Mouse (Mus musculus) kidney, embryonic 16.5 days (tissue): Measurements from ENCODE around the gene Hist1h4j. TPM values are rescaled to one million over a fixed set of nuclear protein-coding genes. Genes with fewer than 3 reads are reported as not detected.
A peak's percentile ranks its signal among the peaks of the same experiment; 100 is the strongest.
"Not testable (repeated sequence)": the region's sequence is repeated elsewhere in the genome, so short reads cannot be mapped to it uniquely, and the experiment has no call there.

Experiments
- ATAC-seq: fragments of 200-750 bp; cut with Nextera tagmentation; 2 replicates; pipeline ENCODE4 v1.8.0; 2017; ENCODE audit warnings: moderate TSS enrichment; ENCODE audit not compliant: low FRiP score, low TSS enrichment
- H3K27ac ChIP-seq: fragments of 300-500 bp; sonication (generic); 2 replicates; pipeline ENCODE4 v1.5.1; 2014; ENCODE audit warnings: low read length
- H3K27me3 ChIP-seq: fragments of 300-500 bp; sonication (generic); 2 replicates; pipeline ENCODE4 v1.6.1; 2014; ENCODE audit warnings: low read length, control low read depth, mixed read lengths; ENCODE audit not compliant: insufficient read depth
- H3K36me3 ChIP-seq: fragments of 300-500 bp; sonication (generic); 2 replicates; pipeline ENCODE4 v1.6.1; 2014; ENCODE audit warnings: low read length, control low read depth, mixed read lengths; ENCODE audit not compliant: insufficient read depth
- H3K4me1 ChIP-seq: fragments of 300-500 bp; sonication (generic); 2 replicates; pipeline ENCODE4 v1.6.1; 2014; ENCODE audit warnings: low read length, control low read depth, mixed read lengths; ENCODE audit not compliant: insufficient read depth
- H3K4me2 ChIP-seq: fragments of 300-500 bp; sonication (generic); replicated peaks from 2 replicates; pipeline ENCODE4 v1.6.1; 2014; ENCODE audit warnings: low read depth, low read length
- H3K4me3 ChIP-seq: fragments of 300-500 bp; sonication (generic); 2 replicates; pipeline ENCODE4 v1.5.1; 2014; ENCODE audit warnings: mild to moderate bottlenecking, low read length
- H3K9ac ChIP-seq: fragments of 300-500 bp; sonication (generic); replicated peaks from 2 replicates; pipeline ENCODE4 v1.6.1; 2014; ENCODE audit warnings: low read length
- H3K9me3 ChIP-seq: fragments of 300-500 bp; sonication (generic); 2 replicates; pipeline ENCODE4 v1.6.1; 2016; ENCODE audit warnings: low read length, control low read depth
- WGBS: fragments of 180-500 bp; shearing (Covaris S2); extraction: QIAGEN DNeasy Blood & Tissue Kit; methylation state at CpG from one replicate; pipeline ENCODE4 v1.1.7; 2014; 5-methylcytosine and 5-hydroxymethylcytosine counted together
- microRNA-seq: library from miRNA; unstranded; fragments of <30 nt; microRNA quantifications from one replicate; pipeline ENCODE4, GENCODE M21; 2016
- polyA plus RNA-seq: library from polyadenylated mRNA; unstranded; fragments of >200 nt; fragmentation: Nextera tagmentation; extraction: Ambion mirVana; gene quantifications from 2 replicates; pipeline ENCODE4 v1.2.1, GENCODE M21; 2015

Hist1h4j gene
- polyA plus RNA-seq, 1 experiment from 2014 or later, result 1.6 TPM

- no peak for ATAC-seq
- Histone ChIP-seq H3K27me3 (no peaks in the 10 kb centered on the region), H3K4me2 (no peak overlapping the region), H3K4me1 (peaks cover 44% of the 10 kb centered on the region), H3K36me3 (no peaks in the 10 kb centered on the region), H3K27ac (0 out of 2 replicates have a peak overlapping the region, but pooled peaks have one; percentile 43), H3K9me3 (no peaks in the 10 kb centered on the region), H3K9ac (no peak overlapping the region), H3K4me3 (no peak overlapping the region)
- WGBS, result 91% methylated on average over 1 of the region's 1 CpGs
Observed at GRCm38 (mm10) chr13:21781639-21782038, 46.8 kb downstream of the Hist1h4j start.

DNA sequence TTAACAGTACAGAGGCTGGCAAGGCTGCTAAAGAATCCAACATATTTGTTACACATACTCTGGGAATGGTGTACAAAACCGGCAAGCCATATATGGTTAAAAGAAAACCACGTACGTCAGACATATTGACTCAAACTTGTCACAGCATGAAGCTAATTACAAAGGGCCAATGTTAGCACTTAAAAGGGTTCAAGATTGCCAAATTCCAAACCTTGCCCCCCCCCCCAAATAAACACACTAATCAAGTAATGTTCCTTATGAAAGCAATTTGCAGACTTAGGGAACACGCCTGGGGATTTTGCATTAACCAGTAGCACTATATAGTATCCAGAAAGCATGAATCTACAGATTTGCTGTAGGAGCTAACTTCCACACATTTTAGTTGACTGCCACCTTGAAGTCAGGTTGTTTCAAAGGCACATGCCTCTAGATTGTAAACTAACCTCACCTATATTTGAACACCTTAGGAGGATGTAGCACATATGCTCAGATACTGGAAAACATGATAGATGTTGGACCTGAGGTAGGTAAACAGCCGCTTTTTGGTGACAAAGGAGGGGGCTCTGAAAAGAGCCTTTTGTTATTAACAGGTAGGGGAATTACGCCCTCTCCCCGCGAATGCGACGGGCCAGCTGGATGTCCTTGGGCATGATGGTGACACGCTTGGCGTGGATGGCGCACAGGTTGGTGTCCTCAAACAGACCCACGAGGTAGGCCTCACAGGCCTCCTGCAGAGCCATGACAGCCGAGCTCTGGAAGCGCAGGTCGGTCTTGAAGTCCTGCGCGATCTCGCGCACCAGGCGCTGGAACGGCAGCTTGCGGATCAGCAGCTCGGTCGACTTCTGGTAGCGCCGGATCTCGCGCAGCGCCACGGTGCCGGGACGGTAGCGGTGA, 47.7 kb downstream of the Hist1h4j start:
- Histone ChIP-seq H3K9ac (peak overlapping the region; percentile 77), H3K4me3 (peak overlapping the region; percentile 50), H3K4me2 (peak overlapping the region; percentile 63), H3K27ac (peak overlapping the region; percentile 94), H3K4me1 (peaks cover 44% of the 10 kb centered on the region)
- WGBS, result under 1% methylated on average over 14 of the region's 35 CpGs
- not testable (repeated sequence) for ATAC-seq, H3K27me3 ChIP-seq, H3K9me3 ChIP-seq, H3K36me3 ChIP-seq

- Histone ChIP-seq H3K4me1 (peaks cover 45% of the 10 kb centered on the region), H3K36me3 (no peaks in the 10 kb centered on the region), H3K4me3 (peak within 1 kb of the TSS; percentile 50), H3K9me3 (no peaks in the 10 kb centered on the region), H3K9ac (peak within 1 kb of the TSS; percentile 77), H3K4me2 (peak within 1 kb of the TSS; percentile 63), H3K27me3 (no peaks in the 10 kb centered on the region), H3K27ac (peak within 1 kb of the TSS; percentile 94)
- ATAC-seq, result peak; percentile 66
- WGBS, result 0% methylated on average over 13 of the region's 20 CpGs
Observed at GRCm38 (mm10) chr13:21783255-21783617, 48.4 kb downstream of the Hist1h4j start, which contains the start of gene Hist1h3i. Hist1h3i (minus strand) TSS chr13:21783370.

- Histone ChIP-seq H3K4me2 (peak overlapping the region; percentile 51), H3K27ac (peak overlapping the region; percentile 91), H3K9ac (peak overlapping the region; percentile 63), H3K27me3 (no peaks in the 10 kb centered on the region), H3K4me1 (peaks cover 43% of the 10 kb centered on the region), H3K36me3 (no peaks in the 10 kb centered on the region), H3K4me3 (peak overlapping the region; percentile 50), H3K9me3 (no peaks in the 10 kb centered on the region)
- no peak for ATAC-seq
- 1% methylated on average over 9 of the region's 9 CpGs for WGBS
Observed at GRCm38 (mm10) chr13:21783734-21784161, 48.9 kb downstream of the Hist1h4j start.

GRCm38 (mm10) chr13:21784311-21784710, 49.4 kb downstream of the Hist1h4j start:
- no peak overlapping the region for H3K4me3 ChIP-seq
- H3K4me2 ChIP-seq, result peak overlapping the region; percentile 51
- H3K27me3 ChIP-seq, result no peaks in the 10 kb centered on the region
- peak overlapping the region; percentile 63 for H3K9ac ChIP-seq
- H3K36me3 ChIP-seq, result no peaks in the 10 kb centered on the region
- no peaks in the 10 kb centered on the region for H3K9me3 ChIP-seq
- 26% methylated on average over 6 of the region's 6 CpGs for WGBS
- peaks cover 45% of the 10 kb centered on the region for H3K4me1 ChIP-seq
- peak overlapping the region; percentile 91 for H3K27ac ChIP-seq
- ATAC-seq, result no peak

Small RNAs within 50 kb of the gene (microRNA-seq; reads per million reads assigned to microRNA genes)
- gene Gm44357, result not detected
- not detected for gene Gm44367
- not detected for gene Gm44454

Other genes with a start within 250 kb of the Hist1h4j start
- gene AK157302, start 239.8 kb upstream of the Hist1h4j start, polyA plus RNA-seq, result 0.46 and 1.6 TPM in 2 replicates
- 9.9 and 19.3 TPM in 2 replicates for gene Gm11273, start 233.6 kb upstream of the Hist1h4j start, polyA plus RNA-seq
- gene Zkscan8, start 203.9 kb upstream of the Hist1h4j start, polyA plus RNA-seq, result 6.8 and 7.0 TPM in 2 replicates
- 0.16 and 0.17 TPM in 2 replicates for gene Olfr1366, start 192.3 kb upstream of the Hist1h4j start, polyA plus RNA-seq
- not detected in 2 replicates for gene Olfr1535, start 175.2 kb upstream of the Hist1h4j start, polyA plus RNA-seq
- gene Olfr1364, start 153.3 kb upstream of the Hist1h4j start, polyA plus RNA-seq, result not detected in 2 replicates
- gene Olfr1362, start 121.0 kb upstream of the Hist1h4j start, polyA plus RNA-seq, result not detected in 2 replicates
- gene Olfr11, start 92.5 kb upstream of the Hist1h4j start, polyA plus RNA-seq, result not detected in 2 replicates
- not detected in 2 replicates for gene Olfr1361, start 71.7 kb upstream of the Hist1h4j start, polyA plus RNA-seq
- not detected in 2 replicates for gene Olfr1360, start 57.7 kb upstream of the Hist1h4j start, polyA plus RNA-seq
- gene Olfr1359, start 37.0 kb upstream of the Hist1h4j start, polyA plus RNA-seq, result not detected in 2 replicates
- gene Hist1h2bl, start 18.9 kb upstream of the Hist1h4j start, polyA plus RNA-seq, result 1.9 and 3.8 TPM in 2 replicates
- 13.5 and 20.3 TPM in 2 replicates for gene Hist1h2ai, start 18.6 kb upstream of the Hist1h4j start, polyA plus RNA-seq
- gene Hist1h3h, start 17.4 kb upstream of the Hist1h4j start, polyA plus RNA-seq, result 6.2 and 12.4 TPM in 2 replicates
- 4.3 and 4.4 TPM in 2 replicates for gene Hist1h2bm, start 13.0 kb upstream of the Hist1h4j start, polyA plus RNA-seq
- gene Hist1h4k, start 15.4 kb downstream of the Hist1h4j start, polyA plus RNA-seq, result 4.3 and 5.9 TPM in 2 replicates
- gene Hist1h2ak, start 18.8 kb downstream of the Hist1h4j start, polyA plus RNA-seq, result 24.4 and 25.9 TPM in 2 replicates
- gene Hist1h2bn, start 19.1 kb downstream of the Hist1h4j start, polyA plus RNA-seq, result 2.2 and 3.1 TPM in 2 replicates
- gene Hist1h1b, start 45.6 kb downstream of the Hist1h4j start, polyA plus RNA-seq, result 17.4 and 17.8 TPM in 2 replicates
- gene Hist1h3i, start 48.3 kb downstream of the Hist1h4j start, polyA plus RNA-seq, result 98.9 and 117 TPM in 2 replicates
- gene Hist1h2an, start 52.2 kb downstream of the Hist1h4j start, polyA plus RNA-seq, result 3.4 and 6.0 TPM in 2 replicates
- gene Hist1h2bp, start 52.4 kb downstream of the Hist1h4j start, polyA plus RNA-seq, result 2.0 and 2.2 TPM in 2 replicates
- 22.0 and 25.6 TPM in 2 replicates for gene Hist1h2bq, start 75.1 kb downstream of the Hist1h4j start, polyA plus RNA-seq
- gene Hist1h2ao, start 75.4 kb downstream of the Hist1h4j start, polyA plus RNA-seq, result 2.1 TPM in 1 of 2 replicates, not detected in the other
- gene Hist1h4m, start 76.7 kb downstream of the Hist1h4j start, polyA plus RNA-seq, result not detected in 2 replicates
- 13.6 and 14.5 TPM in 2 replicates for gene Hist1h4n, start 97.1 kb downstream of the Hist1h4j start, polyA plus RNA-seq
- 2,785 and 3,191 TPM in 2 replicates for gene Hist1h2ap, start 98.4 kb downstream of the Hist1h4j start, polyA plus RNA-seq
- gene Hist1h2br, start 98.7 kb downstream of the Hist1h4j start, polyA plus RNA-seq, result 22.6 and 26.0 TPM in 2 replicates
- 11.6 and 13.7 TPM in 2 replicates for gene Zfp184, start 210.0 kb downstream of the Hist1h4j start, polyA plus RNA-seq
- 0.15 and 0.26 TPM in 2 replicates for gene Pom121l2, start 246.1 kb downstream of the Hist1h4j start, polyA plus RNA-seq